Mouse (Mus musculus) cerebellum, adult 11 months (tissue): ENCODE measurements around the gene Rpl18a.

Experiments
- DNase-seq: peaks from one replicate; pipeline ENCODE4 v3.0.0; 2022

Gene Rpl18a

DNA sequence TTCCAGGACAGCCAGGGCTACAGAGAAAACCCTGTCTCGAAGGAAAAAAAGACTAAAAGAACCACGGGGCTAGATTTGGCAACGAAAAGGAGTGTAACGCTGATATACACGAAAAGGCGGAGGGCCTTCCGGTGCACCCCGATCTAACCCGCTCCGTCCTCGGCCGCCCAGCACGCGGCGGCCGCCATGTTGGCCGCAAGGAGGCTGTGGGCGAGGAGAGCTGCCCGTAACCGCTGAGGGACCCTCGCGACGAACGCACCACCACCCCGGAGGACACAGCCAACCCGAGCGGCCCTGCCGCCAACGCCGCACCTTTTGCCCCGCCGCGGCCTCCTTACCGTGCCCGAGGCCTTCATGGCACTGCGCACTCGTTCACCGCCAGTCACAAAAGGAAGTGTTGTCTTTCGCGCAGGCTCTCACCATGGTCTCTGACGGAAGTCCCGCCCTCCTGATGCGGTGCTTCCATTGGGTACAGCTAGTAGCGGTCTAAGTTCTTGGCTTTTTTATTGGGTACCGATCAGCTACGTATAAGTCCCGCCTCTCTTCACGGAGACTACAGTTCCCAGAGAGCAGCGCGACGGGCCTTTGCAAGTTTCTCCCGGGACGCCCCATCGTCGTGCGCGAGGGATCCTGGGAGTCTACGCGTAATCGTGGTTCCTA lies at the start of gene Rpl18a:
Gene Rpl18a (minus strand): TSS at position 392 of the 660 bp plus-strand sequence.
- DNase-seq, result peak; percentile 93

DNA sequence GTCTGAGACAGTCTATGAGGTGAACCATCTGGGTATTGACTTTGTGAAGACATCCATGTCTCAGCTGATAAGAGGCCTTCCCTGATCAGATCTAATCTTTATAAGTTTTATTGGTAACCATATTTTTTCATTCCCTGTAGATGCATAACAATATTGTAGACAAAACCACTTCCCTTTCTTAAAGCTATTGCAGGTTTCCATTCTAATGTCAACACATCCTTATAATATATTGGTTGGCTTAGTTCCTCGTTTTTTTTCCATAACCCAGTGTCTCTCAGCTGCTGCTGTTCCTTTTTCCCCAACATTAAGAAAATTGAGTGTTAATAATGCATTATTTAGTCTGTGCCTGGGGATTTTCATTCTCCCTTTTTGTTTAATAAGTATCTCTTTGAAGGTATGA lies 46.0 kb upstream of the Rpl18a start:
- no peak for DNase-seq

DNA sequence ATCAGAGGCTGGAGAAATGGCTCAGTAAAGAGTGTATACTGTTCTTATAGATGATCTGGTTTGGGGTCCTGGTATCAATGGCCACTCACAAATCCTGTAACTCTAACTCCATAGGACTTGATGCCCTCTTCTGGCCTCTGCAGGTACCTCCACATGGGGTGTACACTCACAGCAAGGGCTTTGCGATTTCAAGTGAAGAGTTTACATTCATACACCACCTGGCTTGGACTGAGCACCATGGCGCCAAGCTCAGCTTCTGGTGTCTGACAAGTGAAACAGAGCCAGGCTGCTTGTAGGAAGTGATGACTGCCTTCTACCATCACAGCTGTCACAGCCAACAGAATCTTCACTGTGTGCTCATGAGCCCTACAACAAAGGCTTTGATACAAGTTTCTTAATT lies 44.3 kb upstream of the Rpl18a start:
- DNase-seq, result no peak

DNA sequence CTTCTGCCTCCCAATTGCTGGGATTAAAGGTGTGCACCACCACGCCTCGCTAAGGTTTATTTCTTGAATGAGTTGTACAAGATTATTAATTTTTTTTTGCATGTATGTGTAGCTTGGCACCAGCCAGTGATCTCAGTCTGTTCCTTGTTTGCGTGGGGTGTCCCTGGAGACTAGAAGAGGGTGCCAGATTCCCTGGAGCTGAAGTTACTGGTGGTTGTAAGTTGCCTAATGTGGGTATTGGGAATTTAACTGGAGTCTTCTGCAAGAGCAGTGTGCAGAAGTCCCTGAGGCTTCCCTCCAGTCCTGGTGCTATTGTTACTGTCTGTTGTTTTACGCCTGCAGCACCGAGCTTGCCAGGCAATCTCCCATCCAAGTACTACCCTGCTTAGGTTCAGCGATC lies 40.0 kb upstream of the Rpl18a start:
- no peak for DNase-seq

DNA sequence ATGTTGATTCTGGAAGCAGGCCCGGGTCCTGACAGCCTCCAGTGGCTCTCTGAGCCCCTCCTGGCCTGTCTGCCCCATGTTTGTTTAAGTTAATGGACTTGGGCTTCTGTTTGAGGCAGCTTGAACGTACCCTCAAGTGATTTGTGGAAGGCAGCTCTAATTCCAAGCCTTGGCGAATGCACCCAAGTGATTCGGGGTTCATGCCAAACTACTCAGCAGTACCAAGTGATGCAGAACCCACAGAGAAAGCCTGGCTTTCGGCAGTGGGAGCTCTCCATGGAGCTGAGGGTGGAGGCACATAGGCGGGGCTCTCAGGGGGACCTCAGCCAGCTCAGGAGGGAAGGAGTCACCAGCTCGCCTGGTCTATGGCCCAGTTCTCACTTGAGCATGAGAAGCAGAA lies 37.6 kb upstream of the Rpl18a start:
- no peak for DNase-seq

DNA sequence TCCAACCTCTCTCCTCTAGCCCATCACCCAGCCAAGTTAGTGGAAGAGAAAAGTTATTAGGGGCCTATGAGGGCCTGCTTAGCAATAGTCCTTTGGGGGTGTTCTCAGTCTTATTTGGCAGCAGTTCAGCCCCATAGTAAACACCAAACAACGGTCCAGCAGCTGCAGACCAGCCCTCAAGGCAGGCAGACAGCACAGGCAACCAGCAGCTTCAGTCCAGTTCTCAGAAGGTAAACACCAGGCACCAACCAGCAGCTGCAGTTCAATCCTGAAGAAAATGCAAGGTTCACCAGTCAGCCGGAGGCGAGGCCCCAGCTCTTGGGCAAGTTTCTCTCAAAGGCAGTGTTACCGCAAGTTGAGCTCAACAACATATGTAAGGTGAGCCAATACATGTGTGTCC lies 35.8 kb upstream of the Rpl18a start:
- DNase-seq, result no peak

DNA sequence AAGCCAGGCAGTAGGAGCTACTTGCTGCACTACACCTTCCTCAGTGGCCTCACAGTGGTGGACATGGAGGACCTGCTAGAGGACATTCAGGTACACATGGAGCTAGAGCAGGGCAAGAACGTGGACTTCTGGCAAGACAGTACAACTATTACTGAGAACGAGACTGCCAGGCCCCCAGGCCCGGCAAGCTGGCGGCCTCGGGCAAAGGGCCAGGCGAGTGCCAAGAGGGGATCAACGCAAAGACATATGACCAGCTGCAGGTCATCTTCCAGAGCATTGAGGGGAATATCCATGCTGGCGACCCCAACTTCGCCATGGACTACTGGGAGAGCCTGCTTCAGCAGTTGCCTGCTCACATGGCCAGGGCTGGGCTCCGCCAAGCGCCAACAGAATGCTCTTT lies 34.5 kb upstream of the Rpl18a start:
- DNase-seq, result no peak

DNA sequence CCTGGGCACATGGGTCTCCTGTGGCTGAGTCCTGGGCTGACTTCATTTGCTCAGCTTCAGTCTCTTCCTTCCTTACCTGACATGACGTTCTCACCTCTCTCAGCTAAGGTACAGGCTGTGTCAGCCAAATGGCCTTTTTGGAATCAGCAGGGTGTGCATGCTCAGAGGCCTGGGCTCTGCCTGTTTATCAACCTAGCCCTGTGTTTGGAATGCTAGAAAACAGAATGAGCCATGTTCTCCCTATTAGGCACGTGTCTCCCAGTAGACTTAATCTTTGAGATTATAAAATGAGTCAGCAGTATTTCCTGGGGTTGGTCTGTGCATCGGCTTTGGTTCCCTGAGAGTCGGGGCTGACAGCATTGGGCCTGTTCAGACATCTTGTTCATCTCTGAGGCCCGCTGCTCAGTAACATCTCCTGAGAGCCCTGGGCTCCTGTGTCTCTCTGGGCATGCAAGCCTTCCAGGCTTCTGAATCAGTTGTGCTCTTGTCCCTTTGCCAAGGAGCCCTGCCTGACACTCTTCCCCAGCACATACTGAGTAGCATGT lies 31.6 kb upstream of the Rpl18a start:
- no peak for DNase-seq

DNA sequence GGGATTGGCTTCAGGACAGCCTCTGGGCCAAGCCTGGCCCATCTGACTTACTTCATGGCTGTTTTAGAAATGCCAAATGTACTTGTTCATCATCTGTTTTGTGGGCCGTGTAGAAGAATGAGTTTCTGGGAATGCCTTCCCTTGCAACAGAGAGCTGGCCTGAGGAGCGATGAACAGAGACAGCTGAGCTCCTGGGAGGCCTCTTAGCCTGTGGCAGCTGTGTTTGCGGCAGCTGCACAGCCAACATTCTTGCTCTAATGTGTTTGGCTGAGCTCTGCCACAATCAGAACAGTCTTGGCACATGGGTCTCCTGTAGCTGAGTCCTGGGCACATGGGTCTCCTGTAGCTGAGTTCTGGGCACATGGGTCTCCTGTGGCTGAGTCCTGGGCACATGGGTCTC lies 30.9 kb upstream of the Rpl18a start:
- no peak for DNase-seq

DNA sequence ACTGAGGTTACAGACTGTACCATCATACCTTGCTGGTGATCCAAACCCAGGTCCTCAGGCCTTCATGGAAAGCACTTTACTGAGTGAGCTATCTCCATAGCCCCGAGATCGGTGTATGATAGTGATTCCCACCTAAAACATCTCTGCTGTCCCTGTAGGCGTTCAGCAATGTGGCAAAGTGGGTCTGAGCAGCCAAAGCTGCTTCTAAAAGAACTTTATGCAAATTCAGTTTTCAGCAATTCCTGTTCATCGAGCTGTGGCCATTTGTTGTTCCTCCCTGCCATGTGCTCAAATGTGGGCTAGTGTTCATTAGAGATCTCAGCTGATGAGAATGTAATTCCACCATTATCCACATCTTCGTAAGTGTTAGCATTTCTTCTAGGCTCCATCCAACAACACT lies 29.2 kb upstream of the Rpl18a start:
- no peak for DNase-seq

DNA sequence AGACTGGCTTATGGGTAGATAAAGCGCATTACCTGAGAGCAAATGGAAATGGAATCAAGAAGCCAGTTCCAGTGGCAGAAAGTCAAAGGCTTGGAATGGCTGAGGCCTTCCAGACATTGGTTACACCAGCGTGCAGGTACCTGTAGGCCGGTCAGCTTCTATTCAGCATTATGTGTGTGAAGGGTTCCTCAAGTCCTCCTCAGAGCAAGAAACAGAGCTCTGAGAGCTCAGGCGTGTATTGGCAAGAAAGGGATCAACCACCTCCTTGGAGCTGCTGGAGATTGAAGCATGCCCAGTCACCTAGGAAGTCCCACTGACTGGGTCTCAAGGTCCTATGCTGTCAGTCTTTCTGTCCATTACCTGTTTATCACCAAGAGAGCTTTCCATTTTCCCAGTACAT lies 28.5 kb upstream of the Rpl18a start:
- DNase-seq, result no peak

DNA sequence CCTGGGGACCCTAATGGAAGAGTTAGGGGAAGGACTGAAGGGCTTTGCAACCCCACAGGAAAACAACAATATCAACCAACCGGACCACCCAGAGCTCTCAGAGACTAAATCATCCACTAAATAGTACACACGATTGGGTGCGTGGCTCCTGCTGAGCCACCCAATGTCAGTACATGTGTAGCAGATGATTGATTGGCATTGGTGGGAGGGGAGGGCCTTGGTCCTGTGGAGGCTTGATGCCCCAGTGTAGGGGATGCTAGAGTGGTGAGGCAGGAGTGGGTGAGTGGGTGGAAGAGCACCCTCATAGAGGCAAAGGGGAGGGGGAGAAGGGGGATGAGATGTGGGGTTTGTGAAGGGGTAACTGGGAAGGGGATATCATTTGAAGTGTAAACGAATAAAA lies 26.9 kb upstream of the Rpl18a start:
- no peak for DNase-seq

DNA sequence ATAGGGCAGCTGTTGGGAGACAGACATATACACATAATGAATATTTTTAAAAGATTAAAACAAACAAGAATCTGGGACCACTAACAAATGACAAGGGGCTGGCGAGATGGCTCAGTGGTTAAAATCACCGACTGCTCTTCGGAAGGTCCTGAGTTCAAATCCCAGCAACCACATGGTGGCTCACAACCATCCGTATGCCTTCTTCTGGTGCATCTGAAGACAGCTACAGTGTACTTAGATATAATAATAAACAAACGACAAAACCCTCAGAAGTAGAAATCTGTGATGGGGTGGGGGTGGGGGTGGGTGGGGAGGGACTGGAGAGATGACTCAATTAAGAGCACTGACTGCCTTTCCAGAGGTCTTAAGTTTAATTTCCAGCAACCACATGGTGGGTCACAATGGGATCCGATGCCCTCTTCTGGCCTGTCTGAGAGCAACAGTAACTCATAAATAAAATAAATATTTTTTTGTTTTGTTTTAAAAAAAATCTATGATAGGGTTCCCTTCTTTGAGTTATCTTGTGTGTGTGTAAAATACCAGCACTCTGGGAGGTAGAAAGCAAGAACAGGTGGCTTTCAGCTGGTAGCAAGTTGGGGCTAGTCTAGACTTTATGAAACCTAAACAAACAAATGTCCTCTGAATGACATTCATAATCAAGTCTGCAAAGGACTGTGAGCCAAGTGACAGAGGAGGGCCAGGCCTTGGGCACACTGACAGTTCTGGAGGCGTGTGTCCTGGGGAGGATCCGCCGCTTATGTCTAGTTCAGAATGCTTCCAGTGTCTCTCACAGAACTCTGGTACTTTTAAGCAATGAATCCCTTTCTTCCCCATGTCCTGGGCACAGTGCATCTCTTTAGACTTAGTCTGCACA lies 23.1 kb upstream of the Rpl18a start:
- no peak for DNase-seq

DNA sequence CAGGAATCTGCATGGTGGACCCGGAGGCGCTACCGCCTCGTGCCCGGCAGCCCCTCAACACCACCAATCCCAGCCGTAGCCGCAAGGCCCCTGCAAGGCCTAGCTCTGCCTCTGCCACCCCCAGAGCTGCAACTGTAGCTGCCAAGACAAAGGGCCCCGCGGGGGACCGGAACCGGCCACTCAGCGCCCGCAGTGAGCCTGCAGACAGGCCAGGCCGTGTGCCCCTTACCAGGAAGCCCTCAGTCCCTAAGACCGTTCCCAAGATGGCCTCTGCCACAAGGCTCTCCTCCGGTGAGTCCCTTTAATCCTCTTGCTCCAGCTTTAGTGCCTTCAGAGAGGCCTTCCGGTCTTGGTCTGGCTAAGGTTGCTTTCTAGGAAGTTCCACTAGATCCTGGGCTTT lies 17.5 kb upstream of the Rpl18a start:
- DNase-seq, result no peak

DNA sequence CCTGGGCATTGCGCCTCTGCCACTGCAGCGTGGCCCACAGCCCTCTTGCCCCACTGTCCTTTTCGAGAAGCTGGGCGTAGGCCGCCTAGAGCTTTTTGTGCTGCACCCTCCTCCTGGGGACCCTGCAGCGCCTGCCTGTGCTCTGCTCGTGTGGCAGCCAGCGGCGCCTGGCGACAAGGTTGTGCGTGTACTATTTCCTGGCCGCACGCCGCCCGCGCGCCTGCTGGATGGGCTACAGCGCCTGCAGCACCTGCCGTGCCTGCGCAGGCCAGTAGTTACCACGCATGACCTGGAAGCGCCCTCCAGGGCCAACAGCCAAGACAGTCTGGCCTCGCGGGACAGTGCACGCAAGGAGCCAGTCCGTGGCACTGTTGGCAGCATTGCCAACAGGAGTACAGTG lies 16.3 kb upstream of the Rpl18a start:
- no peak for DNase-seq

DNA sequence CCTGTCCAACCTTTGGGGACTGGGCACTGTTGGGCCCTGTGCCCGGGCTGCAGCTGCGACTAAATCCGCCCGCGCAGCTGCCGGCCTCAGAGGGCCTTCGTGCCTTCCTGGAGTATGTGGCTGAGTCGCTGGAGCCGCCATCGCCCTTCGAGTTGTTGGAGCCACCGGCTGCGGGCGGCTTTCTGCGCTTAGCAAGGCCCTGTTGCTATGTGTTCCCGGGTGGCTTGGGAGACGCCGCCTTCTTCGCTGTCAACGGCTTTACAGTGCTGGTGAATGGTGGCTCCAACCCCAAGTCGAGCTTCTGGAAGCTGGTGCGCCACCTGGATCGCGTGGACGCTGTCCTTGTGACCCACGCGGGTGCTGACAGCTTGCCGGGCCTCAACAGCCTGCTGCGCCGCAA lies 15.7 kb upstream of the Rpl18a start:
- DNase-seq, result no peak

DNA sequence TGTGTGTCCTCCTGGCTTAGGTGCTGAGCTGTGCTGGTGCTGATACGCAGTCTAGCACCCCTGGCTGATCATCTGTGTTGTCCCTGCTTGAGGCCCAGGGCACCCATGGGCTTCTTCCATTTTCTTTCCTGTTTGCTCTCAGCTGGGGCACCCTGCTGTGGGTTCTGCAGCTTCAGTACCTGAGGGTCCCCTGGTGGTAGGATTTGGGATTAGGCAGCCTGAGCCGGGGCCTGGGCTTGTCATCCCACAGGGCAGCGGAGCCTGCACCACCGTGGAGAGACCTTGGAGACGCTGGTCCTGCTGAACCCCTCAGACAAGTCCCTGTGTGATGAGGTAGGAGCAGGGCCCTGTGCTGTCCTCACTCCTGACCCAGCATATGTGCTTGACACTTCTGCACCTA lies 14.4 kb upstream of the Rpl18a start:
- DNase-seq, result no peak

DNA sequence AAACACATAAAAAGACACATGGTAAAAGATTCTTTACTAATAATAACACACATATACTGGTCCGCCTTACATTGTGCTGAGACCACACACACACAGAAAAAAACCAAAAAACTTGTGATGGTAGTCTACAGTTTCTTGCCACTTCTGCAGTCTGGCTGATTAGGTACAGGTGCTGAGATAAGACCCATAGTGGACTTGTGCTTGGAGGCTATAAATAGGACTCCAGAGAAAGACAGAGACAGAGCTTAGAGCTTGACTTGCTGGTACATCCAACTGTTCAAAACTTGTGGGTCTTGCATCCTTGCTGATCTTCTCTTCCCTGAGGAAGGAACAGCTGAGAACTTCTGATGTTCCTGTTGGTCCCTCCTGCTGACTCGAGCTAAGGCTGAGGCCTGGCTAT lies 10.3 kb upstream of the Rpl18a start:
- no peak for DNase-seq

DNA sequence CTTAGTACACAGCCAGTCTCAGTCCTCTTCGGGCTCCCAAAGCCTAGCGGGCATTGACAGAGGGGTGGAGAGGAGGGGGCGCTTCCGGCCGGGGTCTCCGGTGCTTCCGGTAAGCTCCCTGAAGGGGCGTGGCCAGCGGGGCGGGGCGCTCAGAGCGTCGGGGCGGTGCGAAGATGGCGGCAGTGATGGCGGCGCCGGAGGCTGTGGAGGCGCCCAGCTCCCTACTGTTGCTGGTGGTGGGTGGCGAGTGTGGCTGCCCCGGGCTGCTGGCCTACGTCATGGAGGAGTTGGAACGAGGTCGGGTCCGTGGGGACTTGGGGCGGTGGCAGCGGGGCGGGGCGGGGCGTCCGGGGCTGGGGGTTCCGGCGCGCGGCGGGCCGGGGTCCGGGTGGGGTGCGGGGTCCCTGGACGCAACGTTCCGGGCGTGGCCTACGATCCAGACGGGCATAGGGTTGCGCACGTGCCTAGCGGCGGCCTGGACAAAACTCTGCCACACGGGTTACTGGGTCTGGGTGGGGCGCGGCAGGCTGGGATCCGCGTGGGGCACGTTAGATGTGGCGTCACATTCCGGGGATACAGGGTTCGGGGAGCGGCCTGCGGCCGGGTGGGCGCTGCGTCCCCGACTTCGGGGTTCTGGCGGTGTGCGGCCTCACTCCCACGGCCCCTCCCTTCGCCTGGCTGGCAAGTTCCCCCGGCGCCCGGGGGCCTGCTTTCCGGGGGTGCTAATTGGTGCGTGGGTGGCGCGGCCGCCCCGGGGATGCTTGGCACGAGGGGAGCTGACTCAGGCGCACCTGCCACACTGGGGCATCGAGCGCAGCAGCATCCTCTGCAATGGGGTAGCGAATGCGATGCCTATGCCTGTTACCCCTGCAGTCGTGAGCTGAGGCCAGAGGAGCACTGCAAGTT lies 8.9 kb upstream of the Rpl18a start, which contains the start of gene Map1s:
Gene Map1s (plus strand): TSS at position 102 of the 906 bp plus-strand sequence.
- peak; percentile 81 for DNase-seq

DNA sequence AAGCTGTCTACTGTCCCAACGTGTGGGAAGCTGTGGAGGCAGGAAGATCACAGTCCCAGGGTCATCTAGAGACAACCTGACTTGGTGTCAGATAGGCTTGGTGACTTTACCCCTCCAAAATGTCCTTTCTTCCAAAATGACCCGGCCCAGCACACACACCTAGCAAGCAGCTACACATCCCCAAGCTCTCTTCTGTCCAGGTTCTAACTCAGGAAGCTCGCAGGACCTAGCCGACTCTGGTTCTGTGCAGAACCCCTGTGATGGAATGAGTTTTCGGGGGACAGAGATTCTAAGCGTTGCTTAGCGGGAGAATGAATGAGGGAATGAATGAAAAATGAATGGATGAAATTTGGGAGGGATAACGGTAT lies 8.2 kb upstream of the Rpl18a start:
- no peak for DNase-seq

DNA sequence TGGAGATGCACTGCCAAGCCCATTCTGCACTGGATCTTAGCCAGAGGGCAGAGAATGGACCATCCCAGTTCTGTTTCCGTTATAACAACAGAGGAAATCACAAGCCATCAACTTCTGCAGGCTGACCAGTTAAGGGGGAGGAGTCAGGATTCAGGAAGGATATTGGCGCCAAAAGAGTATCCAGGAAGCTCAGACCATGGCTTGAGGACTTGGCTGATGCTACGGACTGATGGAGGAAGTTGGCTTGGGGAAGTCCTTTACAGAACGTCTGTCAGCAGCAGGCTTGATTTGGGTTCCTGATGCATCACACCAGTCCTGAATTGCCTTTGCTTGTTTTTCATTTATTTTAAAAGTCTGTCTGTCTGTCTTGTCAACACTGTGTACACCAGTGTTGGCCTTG lies 7.3 kb upstream of the Rpl18a start:
- DNase-seq, result no peak

DNA sequence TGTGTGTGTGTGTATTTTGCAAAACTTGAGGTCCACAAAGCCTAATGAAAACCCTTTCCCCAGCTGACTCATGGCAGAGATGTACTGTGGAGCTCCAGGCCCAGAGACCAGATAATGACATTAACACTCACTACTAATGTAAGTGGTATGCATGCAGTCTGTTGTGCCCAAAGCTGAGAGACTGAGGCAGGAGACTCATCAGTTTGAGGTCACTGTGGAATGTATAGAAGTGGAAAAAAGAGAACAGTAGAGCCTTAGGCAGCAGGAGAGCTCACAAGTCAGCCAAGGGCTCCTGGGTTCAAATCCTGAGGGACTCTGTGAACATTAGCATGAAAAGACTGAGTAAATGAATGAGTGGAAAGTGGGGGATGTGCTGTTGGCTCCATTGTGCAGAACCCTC lies 6.4 kb upstream of the Rpl18a start:
- DNase-seq, result no peak

DNA sequence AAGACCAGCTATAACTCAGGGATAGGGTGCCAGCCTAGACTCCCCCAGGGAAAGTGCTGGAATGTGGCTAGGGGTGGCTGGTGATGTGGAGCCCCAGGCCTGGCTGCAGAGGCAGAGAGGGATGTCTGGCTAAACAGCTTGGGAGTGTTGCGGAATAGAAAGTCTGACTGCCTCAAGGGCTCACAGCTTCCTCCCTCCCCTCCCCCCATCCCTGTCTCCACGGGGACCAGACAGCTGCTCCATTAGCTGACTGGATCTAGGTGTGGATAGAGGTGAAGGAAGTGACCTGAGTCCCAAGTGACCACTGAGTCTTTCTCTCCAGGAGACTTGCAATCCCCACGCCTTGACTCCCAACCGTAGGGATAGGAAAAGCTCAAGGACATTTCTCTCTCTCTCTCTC lies 5.9 kb upstream of the Rpl18a start:
- no peak for DNase-seq
